Mouse (Mus musculus) frontal cortex, adult 2 months (tissue): ENCODE measurements around the gene Peg3. TPM values are rescaled to one million over a fixed set of nuclear protein-coding genes. Genes with fewer than 3 reads are reported as not detected.

ENCODE experiments used
- DNase-seq, 2 experiments: peaks; one replicate each; pipeline ENCODE4 v3.0.0; 2022; ENCODE audit warnings: low spot score in 1 of 2; ENCODE audit errors: extremely low spot score in 1 of 2
- polyA plus RNA-seq: library from polyadenylated mRNA; depleted of rRNA; stranded (reverse); fragments of >200 nt; gene quantifications from 2 replicates; pipeline ENCODE4 v1.2.3, GENCODE M21; 2012; rRNA removed

The Peg3 gene
- polyA plus RNA-seq, 1 experiment = 111 TPM

DNA sequence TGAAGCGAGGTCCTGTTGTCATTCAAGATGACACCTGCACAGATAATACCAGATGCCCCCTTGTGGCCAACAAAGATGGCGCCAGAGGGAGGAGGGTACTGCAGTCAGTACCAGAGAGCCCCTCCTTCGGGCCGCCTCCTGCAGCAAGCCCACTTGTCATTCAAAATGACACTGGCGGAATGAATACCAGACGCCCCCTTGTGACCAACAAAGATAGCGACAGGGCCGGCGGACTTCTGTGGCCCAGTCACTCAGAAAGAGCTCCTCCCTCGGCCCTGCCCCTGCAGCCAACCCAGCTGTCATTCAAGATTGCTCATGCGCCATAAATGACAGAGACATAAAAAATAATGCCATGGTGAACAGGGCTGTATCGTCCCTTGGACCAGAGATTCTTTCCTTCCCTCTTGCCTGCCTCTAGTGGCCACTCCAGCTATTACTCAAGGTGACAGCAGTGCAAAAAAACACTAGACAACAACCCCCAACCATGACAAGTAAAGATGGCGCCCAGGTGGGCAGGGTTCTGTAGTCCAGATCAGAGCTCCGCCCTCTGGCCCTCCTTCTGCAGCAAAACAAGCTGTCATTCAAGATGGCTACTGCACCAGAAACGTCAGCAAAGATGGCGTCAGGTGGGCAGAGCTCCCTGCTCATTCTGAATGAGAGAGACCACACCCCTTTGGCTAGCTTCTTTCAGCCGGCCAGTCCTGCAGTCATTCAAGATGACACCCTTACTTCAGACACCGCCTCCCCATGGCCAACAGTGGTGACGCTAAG is 2.7 kb downstream of the Peg3 start:
- DNase-seq = peak; percentile 89 to 94

DNA sequence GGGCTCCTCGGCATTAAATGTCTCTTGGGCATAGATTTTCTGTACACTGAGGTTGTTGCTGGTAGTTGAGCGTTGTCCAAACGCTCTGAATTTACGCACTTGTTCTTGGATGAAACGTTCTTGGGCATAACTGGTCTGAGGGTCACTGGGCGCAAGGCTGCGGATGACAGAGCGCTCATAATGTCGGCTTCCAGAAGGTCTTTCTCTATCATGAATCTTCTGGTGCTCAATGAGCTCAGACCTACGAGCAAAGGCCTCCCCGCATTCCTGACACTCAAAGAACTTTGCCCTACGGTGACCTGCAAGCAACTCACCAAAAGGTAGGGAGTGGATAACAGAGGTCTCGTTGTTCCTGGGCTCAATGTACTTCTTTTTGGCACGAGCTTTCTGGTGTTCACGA is 20.8 kb downstream of the Peg3 start:
- DNase-seq = no peak

DNA sequence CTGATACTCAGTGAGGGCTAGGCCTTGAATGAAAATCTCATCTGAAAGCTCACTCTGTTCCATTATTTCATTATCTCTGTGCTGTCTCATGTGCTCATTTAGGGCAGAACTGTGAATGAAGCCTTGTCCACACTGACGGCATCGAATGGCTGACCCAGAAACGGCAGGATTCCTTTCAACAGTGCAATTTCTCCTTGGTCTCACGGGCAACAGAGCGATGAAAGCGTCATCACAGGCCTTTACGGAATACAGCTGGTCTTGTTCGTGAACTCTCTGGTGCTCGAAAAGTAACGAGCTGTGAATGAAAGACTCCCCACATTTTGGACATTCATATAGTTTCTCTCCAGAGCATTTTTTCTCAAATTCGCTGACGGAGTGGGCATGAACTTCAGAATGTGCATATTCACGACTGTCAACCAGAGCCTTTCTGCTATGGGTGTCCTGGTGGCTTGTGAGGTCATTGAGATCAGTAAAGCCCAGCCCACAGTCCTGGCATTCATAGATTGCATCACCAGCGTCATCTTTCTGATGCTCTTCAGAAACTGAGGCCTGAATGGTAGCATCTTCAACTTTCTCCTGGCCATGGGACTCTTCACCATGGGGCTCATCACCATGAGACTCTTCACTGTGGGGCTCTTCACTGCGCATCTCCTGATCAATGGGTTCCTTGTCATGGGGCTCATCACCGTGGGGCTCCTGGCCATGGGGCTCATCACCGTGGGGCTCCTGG is 21.6 kb downstream of the Peg3 start:
- DNase-seq = no peak

DNA sequence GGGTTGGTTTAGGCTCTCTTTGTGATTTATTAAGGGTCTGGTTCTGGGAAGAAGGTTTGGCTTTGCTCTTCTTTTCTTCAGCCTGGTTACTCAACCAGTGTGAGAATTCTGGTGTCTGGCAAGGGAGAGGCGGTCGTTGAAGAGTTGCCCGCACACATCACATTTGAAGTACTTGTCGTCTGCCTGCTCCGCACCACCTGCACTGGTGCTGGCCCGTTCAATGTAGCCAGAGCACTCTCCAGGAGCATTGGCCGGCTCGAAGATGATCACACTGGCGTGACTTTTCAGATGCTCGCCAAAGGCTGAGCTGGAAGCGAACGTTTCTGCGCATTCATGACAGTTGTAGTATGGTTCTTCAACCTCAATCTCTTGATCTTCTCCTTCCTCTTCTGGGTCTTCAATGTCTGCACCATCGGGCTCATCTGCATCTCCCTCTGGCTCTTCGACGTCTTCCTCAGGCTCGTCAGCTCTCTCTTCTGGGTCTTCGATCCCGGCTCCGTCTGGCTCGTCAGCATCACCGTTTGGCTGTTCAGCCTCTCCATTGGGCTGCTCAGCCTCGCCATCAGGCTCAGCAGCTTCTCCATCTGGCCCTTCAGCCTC is 22.7 kb downstream of the Peg3 start:
- DNase-seq = no peak

DNA sequence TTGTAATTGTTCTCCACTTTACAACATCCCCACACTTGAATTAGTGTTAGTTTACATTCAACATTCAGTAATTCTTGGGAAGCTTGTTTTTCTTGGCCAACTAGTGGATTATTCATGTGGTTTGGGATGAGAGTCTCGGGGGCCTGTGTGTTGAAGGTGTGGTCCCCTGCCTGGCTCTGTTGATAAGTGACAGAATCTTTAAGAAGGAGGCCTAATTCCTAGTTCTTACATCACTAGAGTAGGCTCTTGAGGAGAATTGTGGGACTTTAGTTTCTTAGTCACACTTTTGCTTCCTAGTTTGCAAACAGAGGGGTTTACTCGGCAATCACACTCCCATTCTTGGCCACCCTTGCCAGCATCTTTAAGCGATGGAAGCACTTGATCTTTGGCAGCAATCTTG is 31.0 kb downstream of the Peg3 start:
- DNase-seq = no peak

DNA sequence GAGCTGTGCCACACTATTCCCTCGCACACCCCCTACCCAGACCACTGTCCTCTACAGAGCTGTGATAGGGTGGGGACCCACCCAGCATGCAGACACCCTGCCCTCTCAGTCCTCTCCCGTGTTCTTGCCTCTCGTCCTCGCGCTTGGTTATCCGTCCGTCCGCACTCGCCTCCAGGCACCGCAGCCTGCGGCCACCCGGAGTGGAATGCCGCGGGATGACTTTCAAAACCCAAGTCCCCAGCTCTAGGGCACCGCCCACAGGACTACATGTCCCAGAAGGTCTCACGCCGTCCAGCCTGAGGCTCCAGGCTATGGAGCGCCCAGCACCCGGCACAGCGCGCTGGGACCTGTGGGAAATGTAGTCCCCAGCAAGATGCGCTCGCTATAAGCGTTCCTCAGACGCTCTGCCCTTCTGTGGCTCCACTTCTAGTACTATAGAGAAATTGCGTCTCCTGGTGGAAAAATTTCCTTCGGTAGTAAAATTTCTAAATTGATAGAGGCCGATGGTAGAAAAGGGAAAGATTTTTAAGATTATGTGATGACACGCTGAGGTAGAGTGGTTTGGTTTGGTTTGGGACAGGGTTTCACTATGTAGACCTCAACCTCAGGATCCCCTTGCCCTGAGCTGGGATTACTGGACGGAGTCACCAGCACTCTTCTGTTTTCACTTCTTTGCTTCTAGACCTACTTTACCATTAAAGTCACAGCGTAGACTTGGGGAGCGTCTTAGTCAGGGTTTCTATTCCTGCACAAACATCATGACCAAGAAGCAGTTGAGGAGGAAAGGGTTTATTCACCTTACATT is 33.8 kb downstream of the Peg3 start, which contains the start of gene Zim1:
TSS of gene Zim1 (minus strand) at position 210 of the 805 bp plus-strand sequence.
- DNase-seq = peak; percentile 82 to 92

DNA sequence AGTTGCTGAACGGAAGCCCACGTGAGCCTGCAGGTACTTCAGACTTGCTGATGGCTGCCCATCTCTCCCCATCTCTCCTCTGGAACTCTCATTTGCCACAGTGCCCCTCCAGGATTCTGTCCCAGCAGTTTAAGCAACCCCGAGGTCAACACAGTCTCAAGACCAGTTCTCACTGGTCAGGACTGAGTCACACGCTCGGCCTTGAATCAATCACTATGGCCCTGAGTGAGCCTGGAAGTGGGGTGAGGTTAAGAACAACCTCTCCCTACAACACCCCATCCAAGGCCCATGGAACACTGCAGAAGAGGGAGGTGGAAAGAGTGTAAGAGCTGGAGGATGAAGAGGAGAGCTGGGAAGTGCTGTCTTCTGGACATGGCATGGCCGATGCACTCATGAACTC is 44.7 kb downstream of the Peg3 start:
- no peak for DNase-seq

DNA sequence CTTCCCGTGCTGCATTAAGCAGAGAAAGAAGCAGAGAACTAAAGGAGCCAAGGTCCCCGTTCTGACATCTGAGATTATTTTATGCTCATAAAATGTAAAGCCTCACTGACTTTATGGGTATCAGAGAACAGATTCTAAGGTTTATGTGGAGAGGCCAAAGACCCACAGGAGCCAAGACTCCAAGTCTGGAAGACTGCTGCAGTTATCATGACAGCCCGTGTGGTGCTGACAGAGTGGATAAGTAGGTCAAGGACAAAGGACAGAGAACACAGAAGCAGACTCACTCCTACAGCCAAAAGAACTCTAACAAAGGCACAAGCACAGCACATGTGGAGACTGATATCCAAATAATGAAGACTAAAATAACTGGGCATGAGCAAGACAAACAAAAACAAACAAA is 63.5 kb downstream of the Peg3 start:
- no peak for DNase-seq

DNA sequence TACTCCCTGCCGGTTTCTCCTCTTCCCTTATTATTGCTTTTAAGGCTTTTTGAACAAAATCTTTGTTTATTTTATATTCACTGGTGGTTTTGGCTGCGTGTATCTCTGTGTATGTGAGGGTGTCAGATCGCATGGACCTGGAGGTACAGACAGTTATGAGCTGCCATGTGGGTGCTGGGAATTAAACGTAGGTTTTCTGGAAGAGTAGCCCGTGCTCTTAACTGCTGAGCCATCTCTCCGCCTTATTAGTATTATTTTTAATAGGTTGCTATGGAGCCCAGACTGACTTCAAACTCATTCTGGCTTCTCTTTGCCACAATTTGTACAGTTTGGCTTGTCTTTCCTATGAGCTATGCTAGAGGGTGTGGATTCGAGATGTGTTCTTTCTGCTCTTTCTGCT is 66.8 kb downstream of the Peg3 start:
- DNase-seq = no peak

DNA sequence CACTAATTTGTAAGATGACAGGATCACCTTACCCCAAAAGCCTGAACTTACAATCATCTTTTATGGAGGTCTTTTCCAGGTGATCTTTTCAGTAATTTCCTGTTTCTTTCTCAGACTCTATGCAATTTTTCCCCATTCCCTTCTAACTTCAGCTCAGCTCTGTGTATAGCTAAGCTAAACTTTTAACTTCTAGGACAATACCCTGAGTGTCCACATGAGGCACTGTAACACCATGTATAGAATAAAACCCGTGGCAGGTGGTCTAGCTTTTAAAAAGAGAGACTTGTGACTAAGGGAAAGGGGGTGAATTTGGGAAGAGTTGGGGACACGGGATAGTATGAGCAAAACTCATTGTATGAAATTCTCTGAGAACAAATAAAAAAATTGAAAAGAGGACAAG is 70.6 kb downstream of the Peg3 start:
- DNase-seq = peak in 1 of 2 experiments; percentile 72

DNA sequence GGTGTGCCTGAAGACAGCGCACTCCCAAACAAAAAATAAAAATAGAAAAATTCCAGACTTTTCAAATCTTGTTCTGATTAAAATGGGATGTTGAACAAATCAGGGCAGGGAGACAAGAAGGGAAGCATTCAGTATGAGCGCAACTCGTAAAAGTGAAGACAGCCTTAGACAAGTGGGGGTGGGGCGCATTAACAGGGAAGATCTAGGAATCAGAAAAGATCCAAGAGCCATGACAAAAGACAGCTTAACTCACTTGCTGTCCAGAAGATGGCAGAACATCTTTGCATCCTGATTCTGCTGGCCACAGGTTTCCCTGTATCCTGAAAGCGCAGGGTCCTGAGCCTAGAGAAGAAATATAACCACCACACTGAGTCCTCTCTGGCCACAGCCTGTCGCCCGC is 71.6 kb downstream of the Peg3 start:
- no peak for DNase-seq

Other genes starting within 250 kb of the Peg3 start
- gene Olfr5, start 243.5 kb downstream of the Peg3 start, polyA plus RNA-seq = not detected in 2 replicates
- gene Olfr1347, start 230.7 kb downstream of the Peg3 start, polyA plus RNA-seq = not detected in 2 replicates
- not detected in 2 replicates for gene Olfr1348, start 221.7 kb downstream of the Peg3 start, polyA plus RNA-seq
- 0.08 TPM in 1 of 2 replicates, not detected in the other for gene Olfr1349, start 207.5 kb downstream of the Peg3 start, polyA plus RNA-seq
- gene Olfr1350, start 165.6 kb downstream of the Peg3 start, polyA plus RNA-seq = not detected in 2 replicates
- 2.6 and 3.0 TPM in 2 replicates for gene Zim1, start 34.0 kb downstream of the Peg3 start, polyA plus RNA-seq
- 15.0 and 15.7 TPM in 2 replicates for gene Usp29, start 147 bp upstream of the Peg3 start, polyA plus RNA-seq